Mouse (Mus musculus): ENCODE measurements around the gene Fggy.

- TF ChIP-seq CTCF (IDR thresholded peaks at IDR 0.05; ENCODE audit: control insufficient read depth, insufficient read depth, insufficient read length) (no peak), MAX (IDR thresholded peaks at IDR 0.05) (no peak), USF1 (IDR thresholded peaks at IDR 0.05; ENCODE audit: low read depth) (no peak), MYOG (IDR thresholded peaks at IDR 0.05; ENCODE audit: control insufficient read depth, extremely low read depth, insufficient read length) (no peak)
Measured at GRCm38 (mm10) chr4:95777839-95778238, 220.5 kb downstream of the Fggy start.
